In genomic region chr17:24151890-24152563, GRCm38 (mm10) we compare ENCODE assay signal across 9 mouse cellular contexts. TPM values are rescaled to one million over a fixed set of nuclear protein-coding genes. Genes with fewer than 3 reads are reported as not detected.
DNase-seq lines count a peak whose midpoint lies in the region; ATAC-seq lines count a peak whose summit lies in the region.
"Had no signal": no experiment of that assay in that cellular context is flagged by ENCODE, and none has a peak within 500 bp of the region (broad histone marks: within the 10 kb centered on the region; RNA-seq: fewer than 3 reads in every experiment).

No protein-coding gene starts in this region.

- intact Hi-C loops in heart, postnatal 25 days (cut with DNase I) = loop anchor here (5.0 kb wide), 2 partner anchors 155 to 240 kb away; no protein-coding TSS in a partner anchor

- H3K9me3 ChIP-seq in forebrain, embryonic 13.5 days (replicated peaks) = no peaks in the 10 kb centered on the region
- H3K9me3 ChIP-seq in lung, embryonic 16.5 days (ENCODE audit: control insufficient read depth, low read length) = no peaks in the 10 kb centered on the region

- peak overlapping the region; percentile 32 for H3K4me3 ChIP-seq in forebrain, embryonic 13.5 days
- H3K4me3 ChIP-seq in lung, embryonic 16.5 days (ENCODE audit: low read length) = peak overlapping the region; percentile 46

- ATAC-seq in cerebellum, adult (ENCODE audit: insufficient number of reproducible peaks, low FRiP score, low TSS enrichment) = peak; percentile 68; the same call in 1 of the 2 replicates
- ATAC-seq in forebrain, embryonic 13.5 days = peak; percentile 90
- peak; percentile 91 for ATAC-seq in lung, embryonic 16.5 days (ENCODE audit: low read depth)

- peaks cover 14% of the 10 kb centered on the region; the same call in 1 of the 2 replicates for H3K36me3 ChIP-seq in forebrain, embryonic 13.5 days (ENCODE audit: poor library complexity, severe bottlenecking)
- H3K36me3 ChIP-seq in lung, embryonic 16.5 days (ENCODE audit: control insufficient read depth, insufficient read depth, low read length) = no peaks in the 10 kb centered on the region

- peak; percentile 95 for DNase-seq in ES-CJ7 (ENCODE audit: low read depth, low spot score)
- DNase-seq in heart, postnatal 25 days (ENCODE audit: low spot score) = peak; percentile 48
- peak; percentile 55 to 80 for DNase-seq in layer of hippocampus, adult 18-20 months (ENCODE audit: low spot score in 2 of 2)
- peak; percentile 60 for DNase-seq in ovary, postnatal 14 days (ENCODE audit: low spot score)
- peak; percentile 75 to 86 for DNase-seq in thymus, postnatal 10 days (ENCODE audit: low spot score in 2 of 2)

- H3K27ac ChIP-seq in forebrain, embryonic 13.5 days = no peak overlapping the region
- H3K27ac ChIP-seq in lung, embryonic 16.5 days (ENCODE audit: low read length) = no peak overlapping the region
- H3K27ac ChIP-seq: macrophage had no signal

- H3K4me1 ChIP-seq in forebrain, embryonic 13.5 days = peaks cover 8% of the 10 kb centered on the region
- H3K4me1 ChIP-seq in lung, embryonic 16.5 days (replicated peaks; ENCODE audit: control insufficient read depth, insufficient read depth, low read length) = peaks cover 10% of the 10 kb centered on the region

- H3K9ac ChIP-seq in forebrain, embryonic 13.5 days = peak overlapping the region; percentile 55
- H3K9ac ChIP-seq in lung, embryonic 16.5 days (ENCODE audit: low read length) = peak overlapping the region; percentile 51

- WGBS in forebrain, embryonic 13.5 days = under 1% methylated on average over 26 of the region's 26 CpGs
- WGBS in lung, embryonic 16.5 days = 1% methylated on average over 26 of the region's 26 CpGs

- no peaks in the 10 kb centered on the region for H3K27me3 ChIP-seq in forebrain, embryonic 13.5 days
- H3K27me3 ChIP-seq in lung, embryonic 16.5 days (ENCODE audit: control insufficient read depth, insufficient read depth, low read depth, low read length) = no peaks in the 10 kb centered on the region

- peak overlapping the region; percentile 66 for H3K4me2 ChIP-seq in forebrain, embryonic 13.5 days
- H3K4me2 ChIP-seq in lung, embryonic 16.5 days (ENCODE audit: low read depth, low read length) = peak overlapping the region; percentile 87

RNA-seq across cellular contexts. Expression of gene Pdpk1, which starts 1.3 kb away (rescaled TPM):
- polyA plus RNA-seq in forebrain, embryonic 13.5 days (2015; fragmentation: Nextera tagmentation; extraction: Ambion mirVana) = 49.7 and 54.1 TPM in 2 replicates
- 10 to 100 TPM; 45.0 to 46.1 TPM for total RNA-seq in heart, postnatal 25 days (2021)
- total RNA-seq in layer of hippocampus, adult 18-20 months (2021) = 100 to 1,000 TPM; 104 to 113 TPM
- 33.1 and 34.9 TPM in 2 replicates for polyA plus RNA-seq in lung, embryonic 16.5 days (2015; fragmentation: Nextera tagmentation; extraction: Ambion mirVana)

RNA-seq across cellular contexts. Expression of gene Amdhd2, which starts 11.5 kb away (rescaled TPM):
- polyA plus RNA-seq in forebrain, embryonic 13.5 days (2015; fragmentation: Nextera tagmentation; extraction: Ambion mirVana) = 30.1 and 31.8 TPM in 2 replicates
- 1 to 10 TPM; 9.1 to 9.6 TPM for total RNA-seq in heart, postnatal 25 days (2021)
- 10 to 100 TPM; 31.0 to 31.7 TPM for total RNA-seq in layer of hippocampus, adult 18-20 months (2021)
- 30.8 TPM in 2 replicates for polyA plus RNA-seq in lung, embryonic 16.5 days (2015; fragmentation: Nextera tagmentation; extraction: Ambion mirVana)

RNA-seq across cellular contexts. Expression of gene Atp6v0c, which starts 17.5 kb away (rescaled TPM):
- 602 and 648 TPM in 2 replicates for polyA plus RNA-seq in forebrain, embryonic 13.5 days (2015; fragmentation: Nextera tagmentation; extraction: Ambion mirVana)
- 100 to 1,000 TPM; 225 to 246 TPM for total RNA-seq in heart, postnatal 25 days (2021)
- total RNA-seq in layer of hippocampus, adult 18-20 months (2021) = 1,000 to 10,000 TPM; 1,141 to 1,201 TPM
- 462 and 486 TPM in 2 replicates for polyA plus RNA-seq in lung, embryonic 16.5 days (2015; fragmentation: Nextera tagmentation; extraction: Ambion mirVana)

RNA-seq across cellular contexts. Expression of gene Tbc1d24, which starts 53.3 kb away (rescaled TPM):
- 10.6 and 12.2 TPM in 2 replicates for polyA plus RNA-seq in forebrain, embryonic 13.5 days (2015; fragmentation: Nextera tagmentation; extraction: Ambion mirVana)
- total RNA-seq in heart, postnatal 25 days (2021) = 1 to 10 TPM; 8.3 to 9.4 TPM
- 10 to 100 TPM; 54.2 to 57.6 TPM for total RNA-seq in layer of hippocampus, adult 18-20 months (2021)
- 4.6 and 6.4 TPM in 2 replicates for polyA plus RNA-seq in lung, embryonic 16.5 days (2015; fragmentation: Nextera tagmentation; extraction: Ambion mirVana)

RNA-seq across cellular contexts. Expression of gene Ntn3, which starts 57.3 kb away (rescaled TPM):
- 2.4 and 2.9 TPM in 2 replicates for polyA plus RNA-seq in forebrain, embryonic 13.5 days (2015; fragmentation: Nextera tagmentation; extraction: Ambion mirVana)
- total RNA-seq in heart, postnatal 25 days (2021) = under 1 TPM; 0.64 to 0.73 TPM
- total RNA-seq in layer of hippocampus, adult 18-20 months (2021) = 1 to 10 TPM; 7.5 to 9.9 TPM
- polyA plus RNA-seq in lung, embryonic 16.5 days (2015; fragmentation: Nextera tagmentation; extraction: Ambion mirVana) = 3.3 and 3.8 TPM in 2 replicates
- polyA plus RNA-seq: macrophage had no signal

Comparison
In these comparisons a context has a peak if more than half of its experiments do, and no peak if none do; other contexts are left out.
1. RNA of gene Atp6v0c, which starts 17.5 kb away (total RNA-seq): 1,141 to 1,201 TPM in layer of hippocampus, adult 18-20 months; 225 to 246 TPM in heart, postnatal 25 days; every median in the first group is over 4 times any median in the second.
2. Peak in every context shown above with its lines, with median percentiles within 50 percentile points of each other: DNase-seq and ATAC-seq.